Mouse (Mus musculus) heart, adult 2 months (tissue): Measurements from ENCODE around the gene Acbd6. TPM values are rescaled to one million over a fixed set of nuclear protein-coding genes. Genes with fewer than 3 reads are reported as not detected.

Experiments
- DNase-seq, 2 experiments: peaks; one replicate each; pipeline ENCODE4 v3.0.0; 2021
- H3K27ac ChIP-seq: fragments of 200-600 bp; 2 replicates; pipeline ENCODE4 v1.8.1; 2022
- H3K27me3 ChIP-seq: fragments of 200-500 bp; 2 replicates; pipeline ENCODE4 v1.6.1; 2012; ENCODE audit warnings: mild to moderate bottlenecking, low read length, inconsistent platforms, mixed read lengths; ENCODE audit not compliant: control insufficient read depth, insufficient read depth
- H3K36me3 ChIP-seq: fragments of 200-500 bp; 2 replicates; pipeline ENCODE4 v1.6.1; 2012; ENCODE audit warnings: low read length, inconsistent platforms; ENCODE audit not compliant: control insufficient read depth, insufficient read depth
- H3K4me1 ChIP-seq: fragments of 200-500 bp; 2 replicates; pipeline ENCODE4 v1.6.1; 2011; ENCODE audit warnings: low read length; ENCODE audit not compliant: control insufficient read depth, insufficient read depth
- H3K4me3 ChIP-seq: fragments of 200-600 bp; 2 replicates; pipeline ENCODE4 v1.8.1; 2022
- H3K79me2 ChIP-seq: fragments of 200-500 bp; replicated peaks from 2 replicates; pipeline ENCODE4 v1.6.1; 2012; ENCODE audit warnings: mild to moderate bottlenecking, inconsistent platforms, low read length, moderate library complexity, mixed read lengths; ENCODE audit not compliant: control insufficient read depth, insufficient read depth
- H3K9ac ChIP-seq: fragments of 200-500 bp; 2 replicates; pipeline ENCODE4 v1.6.1; 2012; ENCODE audit warnings: low read depth, mild to moderate bottlenecking, control low read depth, inconsistent platforms, low read length, mixed read lengths
- CTCF ChIP-seq: fragments of 200-600 bp; IDR thresholded peaks from 2 replicates; pipeline ENCODE4 v1.8.1; 2022; ENCODE audit warnings: antibody characterized with exemption, mild to moderate bottlenecking, moderate library complexity
- EP300 ChIP-seq: fragments of 200-500 bp; IDR thresholded peaks from 2 replicates; pipeline ENCODE4 v1.6.1; 2011; ENCODE audit warnings: low read depth, low read length, control low read depth; ENCODE audit not compliant: insufficient read depth
- POLR2A ChIP-seq: fragments of 200-500 bp; IDR thresholded peaks from 2 replicates; pipeline ENCODE4 v1.6.1; 2011; ENCODE audit warnings: mild to moderate bottlenecking, low read depth, low read length, control low read depth; ENCODE audit not compliant: insufficient read depth
- WGBS: fragments of 180-500 bp; shearing (Covaris S2); methylation state at CpG from one replicate; pipeline ENCODE4 v1.1.7; 2018; 5-methylcytosine and 5-hydroxymethylcytosine counted together
- intact Hi-C: fragments of 180-260 bp; cut with DNase I; formaldehyde crosslinking; loops from one replicate; pipeline ENCODE4 v1.15.1; 2025
- polyA plus RNA-seq: library from polyadenylated mRNA; depleted of rRNA; stranded (reverse); fragments of >200 nt; gene quantifications from 2 replicates; pipeline ENCODE4 v1.2.3, GENCODE M21; 2012
- total RNA-seq, 2 experiments: library from RNA; stranded (reverse); gene quantifications; 2 replicates each; pipeline ENCODE4 v1.2.3; 2021

Acbd6 gene
- total and polyA plus RNA-seq, 3 experiments = 55.7 to 63.6 (median 57.1) TPM

DNA sequence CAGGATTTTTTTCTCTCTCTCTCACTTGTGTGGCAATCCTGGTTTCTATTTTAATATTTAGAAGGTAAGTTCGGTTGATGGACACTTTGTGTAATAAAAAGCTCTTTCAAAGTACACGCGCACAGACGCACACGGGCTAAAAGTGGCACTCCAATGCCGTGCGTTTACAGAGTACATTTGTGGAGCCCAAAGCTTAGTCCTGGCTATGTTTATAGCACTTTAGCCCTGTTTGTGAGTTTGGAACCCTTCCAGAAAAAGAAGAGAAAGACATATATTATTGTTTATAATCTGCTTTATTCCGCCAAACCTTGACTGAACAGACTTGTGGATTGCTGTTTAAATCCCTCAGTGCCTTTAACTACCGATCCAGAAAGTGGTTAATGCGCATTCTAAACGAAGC lies 135.1 kb downstream of the Acbd6 start:
- 86% methylated on average over 11 of the region's 11 CpGs for WGBS
- no peaks in the 10 kb centered on the region for H3K36me3 ChIP-seq
- H3K4me1 ChIP-seq = no peaks in the 10 kb centered on the region
- no peaks in the 10 kb centered on the region for H3K79me2 ChIP-seq
- H3K27me3 ChIP-seq = no peaks in the 10 kb centered on the region
- intact Hi-C loops = no loop called here
- no peak overlapping the region for H3K4me3 ChIP-seq
- H3K27ac ChIP-seq = no peak overlapping the region
- TF ChIP-seq EP300 (no peak), POLR2A (no peak), CTCF (no peak)
- no peak for DNase-seq
- H3K9ac ChIP-seq = no peak overlapping the region

DNA sequence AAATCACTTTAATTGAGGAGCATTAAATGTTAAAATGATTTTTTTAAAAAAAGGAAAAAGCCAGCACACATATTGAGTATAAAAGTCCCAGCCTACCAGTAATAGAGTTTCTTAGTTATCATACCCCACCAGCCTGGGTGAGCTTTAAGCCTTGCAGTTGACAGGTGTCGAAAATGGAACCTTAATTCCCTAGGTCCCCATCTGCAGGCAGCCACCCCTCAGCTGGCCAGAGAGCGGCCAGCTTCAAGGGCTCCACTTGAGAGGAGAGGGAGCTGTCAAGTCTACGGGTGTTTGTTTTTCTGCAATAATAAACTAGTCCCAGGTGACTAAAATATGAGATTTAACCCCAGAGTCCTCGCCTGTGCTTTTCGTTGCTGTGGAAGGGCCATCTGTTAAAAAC lies 135.5 kb downstream of the Acbd6 start:
- WGBS = 63% methylated on average over 5 of the region's 5 CpGs
- no peak for TF ChIP-seq CTCF
- no peak for TF ChIP-seq EP300
- TF ChIP-seq POLR2A = no peak

DNA sequence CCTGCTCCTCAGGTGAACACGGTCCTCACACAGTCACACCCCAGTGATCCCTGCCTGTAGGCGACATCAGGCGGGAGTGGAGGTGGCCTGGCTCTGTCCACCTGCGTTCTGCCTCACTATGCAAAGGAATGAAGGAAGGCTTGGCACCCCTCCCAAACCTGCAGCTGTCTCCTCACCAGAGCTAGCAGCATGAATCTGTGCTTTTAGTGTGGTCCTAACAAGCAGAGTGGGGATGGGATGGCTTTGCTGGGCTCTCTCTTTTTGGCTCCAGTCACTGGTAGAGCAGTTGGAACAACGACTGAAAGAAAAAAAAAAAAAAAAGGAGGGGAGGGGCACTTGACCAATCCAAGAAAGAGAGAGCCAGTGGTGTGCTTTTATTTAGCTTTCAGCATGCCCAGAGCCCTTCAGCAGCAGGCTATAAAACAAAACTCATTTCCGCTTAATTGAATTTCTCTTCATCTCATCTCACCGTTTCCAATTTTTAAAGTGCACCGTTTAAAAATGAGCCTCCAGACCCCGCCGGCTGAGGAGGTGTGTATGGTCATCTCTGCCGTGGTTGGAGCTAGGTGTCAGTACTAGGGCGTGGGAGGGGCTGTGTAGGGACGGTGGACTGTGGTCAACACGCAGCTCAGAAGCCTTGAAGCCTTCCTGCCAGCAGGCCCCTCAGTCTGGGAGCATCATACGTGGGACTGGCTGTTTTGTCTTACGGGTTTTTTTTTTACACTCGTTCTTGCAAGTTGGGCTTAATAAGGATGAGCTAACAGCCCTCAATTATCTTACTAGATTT lies 140.6 kb downstream of the Acbd6 start:
- no peaks in the 10 kb centered on the region for H3K4me1 ChIP-seq
- 72% methylated on average over 17 of the region's 17 CpGs for WGBS
- H3K79me2 ChIP-seq = no peaks in the 10 kb centered on the region
- intact Hi-C loops = no loop called here
- TF ChIP-seq CTCF = no peak
- TF ChIP-seq POLR2A = no peak
- no peak for TF ChIP-seq EP300
- no peak for DNase-seq
- H3K36me3 ChIP-seq = no peaks in the 10 kb centered on the region
- no peak overlapping the region for H3K4me3 ChIP-seq
- no peaks in the 10 kb centered on the region for H3K27me3 ChIP-seq
- H3K27ac ChIP-seq = no peak overlapping the region
- no peak overlapping the region for H3K9ac ChIP-seq

More for the DNA sequence above, 135.5 kb downstream of the Acbd6 start:
- H3K9ac ChIP-seq = no peak overlapping the region
- intact Hi-C loops = no loop called here
- H3K27me3 ChIP-seq = no peaks in the 10 kb centered on the region
- no peak overlapping the region for H3K4me3 ChIP-seq
- no peak for DNase-seq
- no peaks in the 10 kb centered on the region for H3K36me3 ChIP-seq
- no peak overlapping the region for H3K27ac ChIP-seq
- no peaks in the 10 kb centered on the region for H3K79me2 ChIP-seq
- no peaks in the 10 kb centered on the region for H3K4me1 ChIP-seq

DNA sequence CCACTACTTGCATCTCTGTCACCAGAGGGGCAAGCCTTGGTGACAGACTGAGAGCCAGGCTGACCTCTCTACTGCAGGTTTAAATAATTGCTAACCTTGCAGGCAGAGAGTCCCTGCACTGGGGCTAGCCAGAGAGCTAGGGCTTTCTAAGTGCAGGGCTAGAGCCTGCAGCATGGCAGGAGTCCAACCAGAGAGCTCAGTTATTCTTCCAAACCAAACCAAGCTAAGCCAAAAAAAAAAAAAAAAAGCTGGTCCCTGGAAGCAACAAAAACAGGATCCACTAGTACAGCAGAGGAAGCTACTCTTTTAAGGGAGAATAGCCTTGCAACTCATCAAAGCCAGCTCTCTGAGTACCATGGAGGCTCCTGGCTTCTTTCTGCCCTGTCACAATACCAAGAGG lies 143.0 kb downstream of the Acbd6 start:
- no peaks in the 10 kb centered on the region for H3K36me3 ChIP-seq
- DNase-seq = no peak
- TF ChIP-seq CTCF = no peak
- TF ChIP-seq EP300 = no peak
- no peak for TF ChIP-seq POLR2A
- intact Hi-C loops = no loop called here
- H3K4me3 ChIP-seq = no peak overlapping the region
- H3K27ac ChIP-seq = no peak overlapping the region
- no peaks in the 10 kb centered on the region for H3K27me3 ChIP-seq
- H3K79me2 ChIP-seq = no peaks in the 10 kb centered on the region
- no peak overlapping the region for H3K9ac ChIP-seq
- no peaks in the 10 kb centered on the region for H3K4me1 ChIP-seq

DNA sequence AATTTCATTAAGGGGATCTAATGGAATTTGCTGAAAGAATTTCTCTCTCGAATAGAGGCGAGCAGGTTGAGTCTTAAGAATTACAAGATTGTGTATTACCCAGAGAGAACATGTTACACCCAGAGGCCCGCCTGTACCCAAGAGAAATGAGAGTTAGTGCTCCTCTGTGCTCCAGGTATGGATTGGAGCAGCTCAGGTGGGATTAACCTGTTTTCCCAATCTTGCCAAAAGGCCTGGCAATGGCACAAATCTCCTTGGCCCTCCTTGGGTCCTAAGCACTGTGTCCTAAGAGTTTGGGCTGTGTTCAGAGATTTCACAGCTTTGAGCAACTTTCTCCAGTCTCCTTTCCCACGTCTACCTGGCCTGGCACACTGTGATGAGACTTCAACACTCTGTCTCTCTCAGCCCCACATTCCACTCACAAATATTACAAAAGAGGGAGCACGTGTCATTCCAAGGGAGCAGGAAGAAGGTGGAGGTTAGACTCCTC lies 145.3 kb downstream of the Acbd6 start:
- Histone ChIP-seq H3K27ac (no peak overlapping the region), H3K4me3 (no peak overlapping the region), H3K36me3 (no peaks in the 10 kb centered on the region), H3K79me2 (no peaks in the 10 kb centered on the region), H3K27me3 (no peaks in the 10 kb centered on the region), H3K4me1 (no peaks in the 10 kb centered on the region), H3K9ac (no peak overlapping the region)
- WGBS = 89% methylated on average over 5 of the region's 5 CpGs
- intact Hi-C loops = no loop called here
- DNase-seq = no peak
- TF ChIP-seq CTCF = no peak
- no peak for TF ChIP-seq POLR2A
- TF ChIP-seq EP300 = no peak

DNA sequence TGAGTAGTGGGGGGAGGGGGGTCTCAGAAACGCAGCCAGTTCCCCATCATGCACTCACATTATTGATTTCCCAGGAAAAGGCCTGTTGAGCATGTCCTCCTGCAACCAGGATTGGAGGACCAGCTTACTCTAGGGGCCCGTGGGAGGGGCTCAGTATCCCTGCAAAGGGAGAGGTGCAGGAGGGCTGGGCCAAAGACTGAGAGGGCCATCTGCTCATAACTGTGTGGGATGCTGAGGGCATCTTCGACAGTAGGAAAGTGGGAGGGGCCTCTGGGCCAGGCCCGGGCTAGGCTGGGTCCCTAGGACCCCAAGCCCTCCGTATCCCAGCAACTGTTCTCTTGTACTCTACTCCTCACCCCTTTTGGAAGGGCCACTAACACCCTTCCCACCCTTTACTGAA lies 146.3 kb downstream of the Acbd6 start:
- H3K79me2 ChIP-seq = no peaks in the 10 kb centered on the region
- no peak for TF ChIP-seq CTCF
- TF ChIP-seq POLR2A = no peak
- TF ChIP-seq EP300 = no peak

More for the DNA sequence above, 146.3 kb downstream of the Acbd6 start:
- intact Hi-C loops = no loop called here
- no peak overlapping the region for H3K4me3 ChIP-seq
- H3K27ac ChIP-seq = no peak overlapping the region
- no peaks in the 10 kb centered on the region for H3K27me3 ChIP-seq
- H3K4me1 ChIP-seq = no peaks in the 10 kb centered on the region
- DNase-seq = no peak
- WGBS = 57% methylated on average over 5 of the region's 5 CpGs
- H3K36me3 ChIP-seq = no peaks in the 10 kb centered on the region
- H3K9ac ChIP-seq = no peak overlapping the region
